ENCODE assay signal across 8 mouse cellular contexts in the genomic region with DNA sequence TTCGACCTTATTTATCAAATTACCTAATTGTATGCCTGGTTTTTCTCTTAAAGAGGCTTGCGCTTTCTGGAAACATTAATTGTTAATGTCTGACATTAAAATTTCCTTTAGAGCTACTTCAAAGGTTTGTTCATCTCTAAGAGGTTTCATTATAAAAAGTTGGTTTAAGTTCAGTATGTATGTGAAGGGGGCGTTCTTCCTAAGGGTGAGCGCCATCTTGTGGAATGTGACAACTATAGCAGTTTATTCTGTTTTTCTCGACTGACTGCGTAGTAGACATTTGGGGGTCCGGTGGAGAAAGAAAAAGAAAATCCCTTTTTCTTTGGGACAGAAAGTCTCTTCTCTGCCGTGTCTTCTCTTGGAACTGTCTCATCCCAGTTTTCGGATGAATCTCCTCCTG. TPM values are rescaled to one million over a fixed set of nuclear protein-coding genes. Genes with fewer than 3 reads are reported as not detected.
DNase-seq lines count a peak whose midpoint lies in the region; ATAC-seq lines count a peak whose summit lies in the region.

No protein-coding gene starts in this region.

- H3K4me2 ChIP-seq in forebrain, embryonic 13.5 days, result no peak overlapping the region
- no peak overlapping the region for H3K4me2 ChIP-seq in forebrain, embryonic 16.5 days (ENCODE audit: low read length)
- H3K4me2 ChIP-seq in midbrain, embryonic 11.5 days, result no peak overlapping the region

- ATAC-seq in forebrain, embryonic 13.5 days, result peak; percentile 52; the same call in 1 of the 2 replicates
- no peak for ATAC-seq in forebrain, embryonic 16.5 days
- no peak for ATAC-seq in midbrain, embryonic 11.5 days (ENCODE audit: low FRiP score)
- ATAC-seq in megakaryocyte, adult 5-6 weeks (ENCODE audit: poor library complexity, severe bottlenecking), result peak; percentile 52; the same call in 1 of the 2 replicates

- H3K9me3 ChIP-seq in forebrain, embryonic 13.5 days (replicated peaks), result no peaks in the 10 kb centered on the region
- no peaks in the 10 kb centered on the region for H3K9me3 ChIP-seq in forebrain, embryonic 16.5 days (ENCODE audit: control insufficient read depth, low read length)
- no peaks in the 10 kb centered on the region for H3K9me3 ChIP-seq in midbrain, embryonic 11.5 days (ENCODE audit: control insufficient read depth, low read length)
- no peaks in the 10 kb centered on the region for H3K9me3 ChIP-seq in midbrain, embryonic 10.5 days (replicated peaks)

- H3K36me3 ChIP-seq in forebrain, embryonic 13.5 days (ENCODE audit: poor library complexity, severe bottlenecking), result no peaks in the 10 kb centered on the region
- no peaks in the 10 kb centered on the region for H3K36me3 ChIP-seq in forebrain, embryonic 16.5 days (ENCODE audit: control insufficient read depth, insufficient read depth)
- H3K36me3 ChIP-seq in midbrain, embryonic 11.5 days (ENCODE audit: control insufficient read depth, insufficient read depth, low read length), result no peaks in the 10 kb centered on the region
- no peaks in the 10 kb centered on the region for H3K36me3 ChIP-seq in midbrain, embryonic 10.5 days

- H3K4me3 ChIP-seq in forebrain, embryonic 13.5 days, result no peak overlapping the region
- H3K4me3 ChIP-seq in forebrain, embryonic 16.5 days (replicated peaks; ENCODE audit: low read length), result no peak overlapping the region
- H3K4me3 ChIP-seq in midbrain, embryonic 11.5 days (ENCODE audit: low read depth, low read length), result no peak overlapping the region
- no peak overlapping the region for H3K4me3 ChIP-seq in midbrain, embryonic 10.5 days

- no peak overlapping the region for H3K27ac ChIP-seq in forebrain, embryonic 13.5 days
- no peak overlapping the region for H3K27ac ChIP-seq in forebrain, embryonic 16.5 days (ENCODE audit: low read length)
- H3K27ac ChIP-seq in midbrain, embryonic 11.5 days (ENCODE audit: low read depth, low read length), result no peak overlapping the region
- H3K27ac ChIP-seq in midbrain, embryonic 10.5 days (replicated peaks), result no peak overlapping the region

- peak; percentile 90 for DNase-seq in midbrain, embryonic 11.5 days (ENCODE audit: low spot score, missing footprints)
- DNase-seq in midbrain, embryonic 10.5 days (ENCODE audit: low spot score), result no peak
- peak; percentile 57 to 60 for DNase-seq in cerebellum, postnatal 14 days
- DNase-seq in spleen, postnatal 10 days (ENCODE audit: low spot score in 2 of 2), result no peak
- no peak for DNase-seq in spleen, postnatal 4 days (ENCODE audit: low spot score in 2 of 2)

- no peaks in the 10 kb centered on the region for H3K27me3 ChIP-seq in forebrain, embryonic 13.5 days
- 0 out of 2 replicates have a peak, but pooled peaks cover 3% of the 10 kb centered on the region for H3K27me3 ChIP-seq in forebrain, embryonic 16.5 days (replicated peaks; ENCODE audit: control insufficient read depth, insufficient read depth, low read length)
- no peaks in the 10 kb centered on the region for H3K27me3 ChIP-seq in midbrain, embryonic 11.5 days (ENCODE audit: control insufficient read depth, insufficient read depth, low read length)
- H3K27me3 ChIP-seq in midbrain, embryonic 10.5 days (ENCODE audit: low read depth, poor library complexity, severe bottlenecking), result no peaks in the 10 kb centered on the region

- no peak overlapping the region for H3K9ac ChIP-seq in forebrain, embryonic 13.5 days
- H3K9ac ChIP-seq in forebrain, embryonic 16.5 days (replicated peaks; ENCODE audit: low read depth, low read length), result no peak overlapping the region
- H3K9ac ChIP-seq in midbrain, embryonic 11.5 days (ENCODE audit: low read length), result no peak overlapping the region

- 21% methylated on average over 9 of the region's 9 CpGs for WGBS in forebrain, embryonic 13.5 days
- WGBS in forebrain, embryonic 16.5 days, result 22% methylated on average over 9 of the region's 9 CpGs
- 25% methylated on average over 9 of the region's 9 CpGs for WGBS in midbrain, embryonic 11.5 days
- WGBS in midbrain, embryonic 10.5 days, result 26% methylated on average over 9 of the region's 9 CpGs

- peaks cover 13% of the 10 kb centered on the region for H3K4me1 ChIP-seq in forebrain, embryonic 13.5 days
- peaks cover 7% of the 10 kb centered on the region for H3K4me1 ChIP-seq in forebrain, embryonic 16.5 days (replicated peaks; ENCODE audit: control insufficient read depth, insufficient read depth, low read length)
- H3K4me1 ChIP-seq in midbrain, embryonic 11.5 days (ENCODE audit: control insufficient read depth, insufficient read depth, low read length), result peaks cover 10% of the 10 kb centered on the region
- peaks cover 26% of the 10 kb centered on the region for H3K4me1 ChIP-seq in midbrain, embryonic 10.5 days

RNA-seq across cellular contexts. Expression of a gene that starts 32.4 kb away (rescaled TPM):
- polyA plus RNA-seq in forebrain, embryonic 13.5 days (2015; fragmentation: Nextera tagmentation; extraction: Ambion mirVana), result 1.2 and 1.7 TPM in 2 replicates
- 4.1 and 5.4 TPM in 2 replicates for polyA plus RNA-seq in forebrain, embryonic 16.5 days (2015; fragmentation: Nextera tagmentation; extraction: Ambion mirVana)
- 1.5 and 1.7 TPM in 2 replicates for polyA plus RNA-seq in midbrain, embryonic 11.5 days (2014; fragmentation: Nextera tagmentation; extraction: Ambion mirVana)
- polyA plus RNA-seq in midbrain, embryonic 10.5 days (2016; fragmentation: Nextera tagmentation; extraction: Ambion mirVana), result 1.1 and 1.7 TPM in 2 replicates
- not detected in 2 replicates for total RNA-seq in megakaryocyte, adult 5-6 weeks (2015)
- total RNA-seq in megakaryocyte, adult 5-6 weeks (2017), result not detected in 2 replicates

Comparison
In these comparisons a context has a peak if more than half of its experiments do, and no peak if none do; other contexts are left out.
1. ATAC-seq: peak in forebrain, embryonic 13.5 days (single experiment) and megakaryocyte, adult 5-6 weeks (single experiment); none in forebrain, embryonic 16.5 days (single experiment) and midbrain, embryonic 11.5 days (single experiment).
2. DNase-seq: peak in midbrain, embryonic 11.5 days (single experiment) and cerebellum, postnatal 14 days (2 of 2); none in midbrain, embryonic 10.5 days (single experiment), spleen, postnatal 10 days (0 of 2) and spleen, postnatal 4 days (0 of 2).